ENCODE assay signal across 8 mouse cellular contexts in genomic region chr17:12769380-12769921, GRCm38 (mm10). TPM values are rescaled to one million over a fixed set of nuclear protein-coding genes. Genes with fewer than 3 reads are reported as not detected.
DNase-seq lines count a peak whose midpoint lies in the region; ATAC-seq and TF ChIP-seq lines count a peak whose summit lies in the region.

TSS of gene Igf2r (minus strand) at chr17:12769664.

- ATAC-seq in forebrain, embryonic 15.5 days (replicated peaks): peak; percentile 93
- peak; percentile 95 for ATAC-seq in neural tube, embryonic 15.5 days (ENCODE audit: low FRiP score)

- peaks cover 28% of the 10 kb centered on the region for H3K4me1 ChIP-seq in E14TG2a.4 (replicated peaks; ENCODE audit: low read depth, low read length)
- H3K4me1 ChIP-seq in forebrain, embryonic 15.5 days: peaks cover 26% of the 10 kb centered on the region
- peaks cover 32% of the 10 kb centered on the region for H3K4me1 ChIP-seq in neural tube, embryonic 15.5 days

- peak within 1 kb of the TSS; percentile 86 for H3K4me3 ChIP-seq in E14TG2a.4 (replicated peaks; ENCODE audit: low read length)
- H3K4me3 ChIP-seq in forebrain, embryonic 15.5 days: peak within 1 kb of the TSS; percentile 83
- H3K4me3 ChIP-seq in neural tube, embryonic 15.5 days (replicated peaks): peak within 1 kb of the TSS; percentile 78

- intact Hi-C loops in heart, postnatal 25 days (cut with DNase I): no loop called here

- H3K9me3 ChIP-seq in E14TG2a.4 (ENCODE audit: low read length): peaks cover 14% of the 10 kb centered on the region
- H3K9me3 ChIP-seq in forebrain, embryonic 15.5 days: no peaks in the 10 kb centered on the region
- no peaks in the 10 kb centered on the region; the same call in 1 of the 2 replicates for H3K9me3 ChIP-seq in neural tube, embryonic 15.5 days (replicated peaks)

- H3K36me3 ChIP-seq in E14TG2a.4 (ENCODE audit: insufficient read depth, low read length): no peaks in the 10 kb centered on the region
- no peaks in the 10 kb centered on the region for H3K36me3 ChIP-seq in forebrain, embryonic 15.5 days
- H3K36me3 ChIP-seq in neural tube, embryonic 15.5 days: no peaks in the 10 kb centered on the region

- no peak for TF ChIP-seq CTCF in E14TG2a.4 (conservative IDR thresholded peaks at IDR 0.05; ENCODE audit: low read length)

- H3K27me3 ChIP-seq in E14TG2a.4 (ENCODE audit: insufficient read depth, low read length): peaks cover 35% of the 10 kb centered on the region
- no peaks in the 10 kb centered on the region for H3K27me3 ChIP-seq in forebrain, embryonic 15.5 days
- H3K27me3 ChIP-seq in neural tube, embryonic 15.5 days (replicated peaks): no peaks in the 10 kb centered on the region

- 4% methylated on average over 65 of the region's 67 CpGs for WGBS in forebrain, embryonic 15.5 days
- WGBS in neural tube, embryonic 15.5 days: 8% methylated on average over 65 of the region's 67 CpGs

- H3K9ac ChIP-seq in forebrain, embryonic 15.5 days (replicated peaks): peak within 1 kb of the TSS; percentile 85
- H3K9ac ChIP-seq in neural tube, embryonic 15.5 days (replicated peaks): peak within 1 kb of the TSS; percentile 77

- peak within 1 kb of the TSS; percentile 78 for H3K27ac ChIP-seq in forebrain, embryonic 15.5 days (replicated peaks)
- H3K27ac ChIP-seq in neural tube, embryonic 15.5 days (replicated peaks): peak within 1 kb of the TSS; percentile 80

- peak within 1 kb of the TSS; percentile 82 for H3K4me2 ChIP-seq in forebrain, embryonic 15.5 days (replicated peaks)
- H3K4me2 ChIP-seq in neural tube, embryonic 15.5 days: peak within 1 kb of the TSS; percentile 68

- peak; percentile 78 for DNase-seq in cerebellum, adult 11 months
- DNase-seq in heart, postnatal 25 days (ENCODE audit: low spot score): peak; percentile 55
- DNase-seq in layer of hippocampus, adult 18-20 months (ENCODE audit: low spot score in 2 of 2): peak; percentile 80 to 88
- peak; percentile 75 to 81 for DNase-seq in lung, adult 18-20 months
- peak; percentile 90 for DNase-seq in testis, postnatal 10 days (ENCODE audit: low spot score)

RNA-seq across cellular contexts. Expression of gene Igf2r, which starts in this region (rescaled TPM):
- 10.8 and 11.0 TPM in 2 replicates for polyA plus RNA-seq in forebrain, embryonic 15.5 days (2015; fragmentation: Nextera tagmentation; extraction: Ambion mirVana)
- total RNA-seq in heart, postnatal 25 days (2021): 100 to 1,000 TPM in 1 of 2 experiments, 10 to 100 TPM in 1; 99.0 to 108 TPM
- total RNA-seq in layer of hippocampus, adult 18-20 months (2021): 10 to 100 TPM; 27.4 to 27.8 TPM
- polyA plus RNA-seq in neural tube, embryonic 15.5 days (2015; fragmentation: Nextera tagmentation; extraction: Ambion mirVana): 10.1 and 12.6 TPM in 2 replicates

Comparison
In these comparisons a context has a peak if more than half of its experiments do, and no peak if none do; other contexts are left out.
1. Peak in every context shown above with its lines: DNase-seq, ATAC-seq, H3K4me3 ChIP-seq and H3K27ac ChIP-seq.